Mouse (Mus musculus) sigmoid colon, adult 10 weeks (tissue): ENCODE data around the gene Creg2. TPM values are rescaled to one million over a fixed set of nuclear protein-coding genes. Genes with fewer than 3 reads are reported as not detected.

Source experiments
- polyA plus RNA-seq: library from polyadenylated mRNA; stranded (reverse); fragments of 350-450 nt; fragmentation: Illumina TruSeq; extraction: RNeasy Lipid Tissue Mini Kit (QIAGEN cat#74804); gene quantifications from one replicate; pipeline ENCODE4 v1.2.3, GENCODE M21; 2014; ENCODE audit warnings: low read depth, low replicate concordance

The Creg2 gene
- 0.73 TPM for polyA plus RNA-seq

DNA sequence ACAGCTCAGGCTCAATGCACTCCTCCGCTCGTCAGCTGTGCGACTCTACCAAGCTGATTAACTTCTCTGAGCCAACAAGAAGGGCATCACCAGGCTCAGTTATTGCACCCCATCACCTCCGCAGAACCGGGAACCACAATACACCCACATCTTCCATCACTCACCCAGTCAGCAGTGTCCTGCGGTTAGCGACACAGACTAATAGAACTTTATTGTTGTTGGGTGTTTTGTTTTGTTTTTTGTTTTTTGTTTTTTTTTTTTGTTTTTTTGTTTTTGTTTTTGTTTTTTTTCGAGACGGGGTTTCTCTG lies at the start of gene Creg2:
Gene Creg2 (minus strand): TSS at position 234 of the 308 bp plus-strand sequence.

DNA sequence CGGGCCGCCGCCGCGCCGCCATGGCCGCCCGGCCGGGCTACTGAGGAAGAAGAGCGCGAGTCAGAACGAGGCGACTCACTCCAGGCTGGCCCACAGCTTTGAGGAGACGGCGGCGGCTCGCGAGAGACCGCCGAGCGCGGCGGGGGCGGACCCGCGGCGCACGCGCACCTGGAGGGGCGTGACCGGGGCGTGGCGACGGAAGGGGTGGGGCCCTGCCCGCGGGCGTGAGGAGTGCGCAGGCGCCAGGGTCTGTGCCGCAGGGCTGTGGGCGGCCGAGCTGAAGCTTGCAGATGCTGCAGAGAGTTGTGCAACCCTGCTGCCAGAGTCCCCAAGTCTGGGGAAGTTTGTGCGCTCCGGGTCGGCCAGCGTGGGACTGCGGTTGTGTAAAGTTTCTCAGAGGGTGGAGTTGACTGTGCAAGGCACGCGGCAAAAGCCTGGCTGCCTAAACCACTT lies 74.0 kb downstream of the Creg2 start, which contains the start of gene Rnf149:
Gene Rnf149 (minus strand): TSS at position 153 of the 453 bp plus-strand sequence.

Other genes with a start within 250 kb of the Creg2 start
- gene Tbc1d8, start 172.7 kb downstream of the Creg2 start, polyA plus RNA-seq: 33.3 TPM
- 43.4 TPM for gene Cnot11, start 116.5 kb downstream of the Creg2 start, polyA plus RNA-seq
- gene Rnf149, start 74.1 kb downstream of the Creg2 start, polyA plus RNA-seq: 91.0 TPM
- gene Rfx8, start 69.5 kb upstream of the Creg2 start, polyA plus RNA-seq: not detected
- gene Gm3646, start 153.9 kb upstream of the Creg2 start, polyA plus RNA-seq: not detected
- 32.7 TPM for gene Map4k4, start 249.4 kb upstream of the Creg2 start, polyA plus RNA-seq